Mouse (Mus musculus): ENCODE data around the gene Tusc2. TPM values are rescaled to one million over a fixed set of nuclear protein-coding genes. Genes with fewer than 3 reads are reported as not detected.

Gene Tusc2
- polyA plus RNA-seq, 1 experiment from 2014 or later, result 45.9 TPM

DNA sequence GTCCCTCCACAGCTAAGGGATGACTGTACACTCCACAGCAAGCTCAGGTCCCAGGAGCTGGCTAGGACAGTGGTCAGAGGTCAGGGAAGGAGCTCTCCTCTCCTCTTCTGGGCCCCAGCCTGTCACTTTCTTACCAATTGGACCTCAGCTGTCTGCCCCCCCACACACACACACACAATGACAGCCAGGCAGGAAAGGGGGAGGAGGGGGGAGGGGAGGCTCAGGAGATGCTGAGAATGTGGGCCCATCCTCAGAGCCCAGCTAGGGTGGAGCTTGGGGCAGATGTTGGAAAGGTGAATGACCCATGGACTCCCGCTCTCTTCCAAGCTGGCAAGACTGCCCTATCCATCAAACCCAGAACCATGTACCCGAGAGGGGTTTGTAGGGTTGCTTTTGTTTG lies 44.0 kb downstream of the Tusc2 start:
- 54% methylated on average over 2 of the region's 2 CpGs for WGBS
- Histone ChIP-seq H3K27ac (ENCODE audit: low read depth, low read length) (peak overlapping the region; percentile 80), H3K4me1 (ENCODE audit: control insufficient read depth, insufficient read depth, low read length) (peaks cover 61% of the 10 kb centered on the region), H3K4me2 (replicated peaks; ENCODE audit: low read depth, low read length) (peak overlapping the region; percentile 26; the same call in 1 of the 2 replicates), H3K9me3 (ENCODE audit: control insufficient read depth, low read length) (no peaks in the 10 kb centered on the region), H3K36me3 (ENCODE audit: control insufficient read depth, insufficient read depth, low read length) (no peaks in the 10 kb centered on the region), H3K4me3 (ENCODE audit: low read length) (peak overlapping the region; percentile 9; the same call in 1 of the 2 replicates), H3K9ac (ENCODE audit: low read depth, low read length) (peak overlapping the region; percentile 37; the same call in 1 of the 2 replicates), H3K27me3 (ENCODE audit: control insufficient read depth, insufficient read depth, low read length) (no peaks in the 10 kb centered on the region)
- ATAC-seq (ENCODE audit: low FRiP score, low TSS enrichment), result no peak

DNA sequence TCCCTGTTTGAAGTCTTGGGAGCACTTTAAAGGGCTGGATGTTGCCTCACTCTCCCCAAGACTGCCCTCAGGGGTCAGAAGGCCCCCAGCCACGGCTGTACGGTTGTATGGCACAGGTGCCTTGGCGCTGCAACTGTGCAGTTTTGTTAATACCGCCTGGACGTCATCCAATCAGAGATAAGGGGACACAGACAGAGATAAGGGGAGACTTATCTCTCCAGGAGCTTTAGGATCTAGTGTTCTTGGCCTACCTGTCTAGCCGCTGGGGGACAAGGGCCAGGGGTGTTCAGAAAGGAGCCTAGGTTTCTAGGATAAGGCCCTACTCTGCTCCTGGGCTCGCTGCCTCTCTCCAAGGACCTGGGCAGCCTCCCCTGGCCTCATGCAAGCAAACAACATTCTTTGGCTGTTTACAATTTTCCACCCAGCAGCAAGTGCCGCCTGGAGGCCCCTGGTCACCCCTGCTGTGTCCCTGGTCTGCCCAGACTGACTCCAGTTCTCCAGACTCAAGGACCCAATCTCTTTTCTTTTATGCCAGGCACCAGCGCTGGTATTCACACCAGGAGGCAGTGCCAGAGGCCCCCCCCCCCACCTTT lies 44.7 kb downstream of the Tusc2 start:
- H3K4me3 ChIP-seq (ENCODE audit: low read length), result no peak overlapping the region
- 62% methylated on average over 9 of the region's 9 CpGs for WGBS
- H3K27me3 ChIP-seq (ENCODE audit: control insufficient read depth, insufficient read depth, low read length), result no peaks in the 10 kb centered on the region
- H3K36me3 ChIP-seq (ENCODE audit: control insufficient read depth, insufficient read depth, low read length), result no peaks in the 10 kb centered on the region
- ATAC-seq (ENCODE audit: low FRiP score, low TSS enrichment), result no peak
- no peak overlapping the region; the same call in 1 of the 2 replicates for H3K4me2 ChIP-seq (replicated peaks; ENCODE audit: low read depth, low read length)
- 0 out of 2 replicates have a peak overlapping the region, but pooled peaks have one; percentile 24 for H3K27ac ChIP-seq (ENCODE audit: low read depth, low read length)
- no peaks in the 10 kb centered on the region for H3K9me3 ChIP-seq (ENCODE audit: control insufficient read depth, low read length)
- H3K4me1 ChIP-seq (ENCODE audit: control insufficient read depth, insufficient read depth, low read length), result peaks cover 66% of the 10 kb centered on the region
- H3K9ac ChIP-seq (ENCODE audit: low read depth, low read length), result 0 out of 2 replicates have a peak overlapping the region, but pooled peaks have one; percentile 18

DNA sequence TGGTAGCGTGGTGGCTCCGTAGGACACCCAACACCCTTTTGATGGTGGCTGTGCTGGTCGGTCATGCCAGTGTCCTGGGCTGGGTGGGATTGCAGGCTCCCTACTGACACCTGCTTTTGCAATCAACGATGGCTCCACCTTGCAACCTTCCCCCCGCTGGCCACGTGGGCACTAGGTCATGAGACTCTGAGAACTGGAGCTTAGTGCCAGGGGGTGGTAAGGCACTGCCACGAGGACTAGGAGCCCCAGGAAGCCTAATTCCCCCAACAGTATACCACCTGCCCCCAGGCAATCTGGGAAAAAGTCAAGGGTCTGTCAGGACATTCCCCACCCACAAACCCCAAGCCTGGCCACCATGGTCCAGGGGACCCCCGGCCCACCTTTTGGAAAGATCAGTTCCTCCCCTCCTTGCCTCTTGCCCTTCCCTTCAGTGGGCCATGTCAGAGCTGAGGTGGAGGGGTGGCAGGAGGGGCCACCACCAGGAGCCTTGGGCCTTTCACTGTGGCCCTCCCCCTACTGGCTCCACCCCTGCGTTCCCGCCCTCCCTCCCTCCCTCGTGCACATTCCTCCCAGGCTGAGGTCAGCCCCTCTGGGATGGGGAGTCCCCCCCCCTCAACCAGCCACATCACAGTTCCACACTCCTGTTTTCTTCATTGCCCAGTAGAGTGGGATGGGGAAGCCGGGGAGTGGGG lies 45.8 kb downstream of the Tusc2 start, which contains the start of gene Sema3b:
Gene Sema3b (minus strand): TSS at position 489 of the 692 bp plus-strand sequence.
- H3K27ac ChIP-seq (ENCODE audit: low read depth, low read length), result no peak within 1 kb of the TSS
- H3K4me1 ChIP-seq (ENCODE audit: control insufficient read depth, insufficient read depth, low read length), result peaks cover 61% of the 10 kb centered on the region
- H3K9ac ChIP-seq (ENCODE audit: low read depth, low read length), result peak within 1 kb of the TSS; percentile 18; the same call in 1 of the 2 replicates
- 40% methylated on average over 11 of the region's 12 CpGs for WGBS
- H3K4me3 ChIP-seq (ENCODE audit: low read length), result no peak within 1 kb of the TSS
- H3K4me2 ChIP-seq (replicated peaks; ENCODE audit: low read depth, low read length), result no peak within 1 kb of the TSS
- ATAC-seq (ENCODE audit: low FRiP score, low TSS enrichment), result no peak
- peaks cover 3% of the 10 kb centered on the region; the same call in 1 of the 2 replicates for H3K36me3 ChIP-seq (ENCODE audit: control insufficient read depth, insufficient read depth, low read length)
- H3K27me3 ChIP-seq (ENCODE audit: control insufficient read depth, insufficient read depth, low read length), result no peaks in the 10 kb centered on the region
- H3K9me3 ChIP-seq (ENCODE audit: control insufficient read depth, low read length), result no peaks in the 10 kb centered on the region

DNA sequence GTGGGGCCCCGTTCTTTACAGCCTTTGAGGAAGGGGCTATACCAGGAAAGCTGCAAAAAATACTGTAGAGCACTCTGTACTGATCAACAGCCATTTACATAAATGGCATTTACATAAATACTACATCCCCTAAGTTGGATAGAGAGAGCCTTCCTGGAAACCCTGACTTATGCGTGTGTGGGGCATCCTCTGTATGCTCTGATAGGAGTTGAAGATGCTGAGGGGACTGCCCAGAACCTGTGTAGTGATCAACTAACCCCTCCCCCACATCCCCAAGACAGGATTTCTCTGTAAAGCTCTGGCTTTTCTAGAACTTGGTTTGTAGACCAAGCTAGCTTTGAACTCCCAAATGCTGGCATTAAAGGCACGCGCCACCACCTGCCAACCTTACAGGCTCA lies 46.4 kb downstream of the Tusc2 start:
- Histone ChIP-seq H3K36me3 (ENCODE audit: control insufficient read depth, insufficient read depth, low read length) (peaks cover 8% of the 10 kb centered on the region), H3K27ac (ENCODE audit: low read depth, low read length) (no peak overlapping the region), H3K27me3 (ENCODE audit: control insufficient read depth, insufficient read depth, low read length) (no peaks in the 10 kb centered on the region), H3K4me3 (ENCODE audit: low read length) (no peak overlapping the region), H3K9ac (ENCODE audit: low read depth, low read length) (no peak overlapping the region; the same call in 1 of the 2 replicates), H3K4me1 (ENCODE audit: control insufficient read depth, insufficient read depth, low read length) (peaks cover 56% of the 10 kb centered on the region), H3K9me3 (ENCODE audit: control insufficient read depth, low read length) (no peaks in the 10 kb centered on the region), H3K4me2 (replicated peaks; ENCODE audit: low read depth, low read length) (no peak overlapping the region)
- no peak for ATAC-seq (ENCODE audit: low FRiP score, low TSS enrichment)
- WGBS, result 62% methylated on average over 4 of the region's 4 CpGs

DNA sequence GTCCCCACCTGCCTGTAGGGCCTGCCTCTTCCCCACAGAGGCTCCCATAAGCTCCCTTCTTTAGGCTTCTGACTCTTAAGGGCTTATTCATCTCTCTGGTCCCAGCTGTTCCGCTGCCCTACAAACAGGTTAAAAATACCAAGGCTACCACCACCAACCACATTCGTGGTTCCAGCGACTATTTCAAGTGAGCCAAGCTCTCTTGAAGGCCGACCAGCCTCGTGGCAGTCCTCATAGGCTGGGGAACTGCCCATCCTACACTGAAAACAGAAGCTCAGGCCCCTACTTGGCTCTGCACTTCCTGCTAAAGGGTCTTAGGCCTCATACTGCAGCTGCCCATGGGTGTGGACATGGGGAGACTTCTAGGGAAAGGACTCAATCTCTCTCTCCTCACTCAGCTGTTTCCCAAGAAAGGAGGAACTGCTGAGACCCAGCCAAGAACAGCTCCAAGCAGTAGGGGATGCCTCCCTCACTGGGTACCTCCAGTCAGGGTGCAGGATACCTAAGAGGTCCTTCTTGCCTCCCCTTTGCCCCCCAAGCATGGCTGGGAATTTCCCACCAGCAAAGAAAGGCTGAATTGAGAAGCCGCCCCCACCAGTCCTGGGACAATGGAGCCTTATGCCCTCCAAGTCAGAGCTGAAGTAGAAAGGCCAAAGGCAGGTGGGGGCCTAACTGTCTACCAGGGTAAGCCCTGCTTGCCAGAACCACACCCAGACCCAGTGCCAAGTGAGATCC lies 48.6 kb downstream of the Tusc2 start:
- WGBS, result 83% methylated on average over 6 of the region's 6 CpGs
- Histone ChIP-seq H3K4me3 (ENCODE audit: low read length) (no peak overlapping the region), H3K9ac (ENCODE audit: low read depth, low read length) (peak overlapping the region; percentile 69), H3K27me3 (ENCODE audit: control insufficient read depth, insufficient read depth, low read length) (no peaks in the 10 kb centered on the region), H3K27ac (ENCODE audit: low read depth, low read length) (peak overlapping the region; percentile 88), H3K4me2 (replicated peaks; ENCODE audit: low read depth, low read length) (no peak overlapping the region; the same call in 1 of the 2 replicates), H3K4me1 (ENCODE audit: control insufficient read depth, insufficient read depth, low read length) (peaks cover 35% of the 10 kb centered on the region), H3K36me3 (ENCODE audit: control insufficient read depth, insufficient read depth, low read length) (peaks cover 30% of the 10 kb centered on the region), H3K9me3 (ENCODE audit: control insufficient read depth, low read length) (no peaks in the 10 kb centered on the region)
- ATAC-seq (ENCODE audit: low FRiP score, low TSS enrichment), result no peak; the same call in 1 of the 2 replicates

DNA sequence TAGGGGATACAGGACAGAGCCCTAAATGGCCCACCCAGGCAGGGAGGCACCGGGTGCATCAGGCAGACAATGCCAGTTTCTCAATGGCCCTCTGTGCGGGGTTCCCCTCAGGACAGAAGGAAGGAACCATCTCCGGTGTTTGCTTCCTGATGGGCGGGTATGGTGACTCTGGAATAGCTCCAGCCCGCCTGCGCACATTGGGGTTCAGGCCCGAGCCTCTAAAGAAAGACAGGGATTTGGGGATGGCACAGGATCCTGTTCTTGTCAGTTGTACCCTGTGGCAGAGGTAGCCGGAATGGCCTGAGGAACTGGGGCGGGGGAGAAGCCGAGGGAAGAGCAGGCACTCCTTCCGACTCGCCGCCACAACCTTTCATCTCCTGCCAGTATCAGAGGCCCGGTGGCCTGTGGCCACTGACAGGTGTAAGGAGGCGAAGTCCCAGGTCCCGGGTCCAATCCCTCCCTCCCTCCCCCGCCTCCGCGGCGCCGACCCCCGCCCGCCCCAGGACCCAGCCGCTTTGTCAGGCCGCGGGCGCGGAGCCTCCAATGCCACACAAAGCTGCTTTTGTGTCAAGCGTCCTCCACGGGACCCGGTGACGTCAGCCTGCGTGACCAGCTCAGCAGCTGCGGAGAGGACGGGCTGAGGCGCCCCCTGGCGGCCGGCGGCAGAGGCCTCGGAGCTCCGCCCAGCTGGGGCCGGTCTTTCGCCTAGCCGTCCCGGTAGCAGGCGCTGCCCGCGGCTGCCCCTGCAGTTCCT lies 49.3 kb downstream of the Tusc2 start:
- peak; percentile 93 for ATAC-seq (ENCODE audit: low FRiP score, low TSS enrichment)
- peak overlapping the region; percentile 88 for H3K27ac ChIP-seq (ENCODE audit: low read depth, low read length)
- H3K27me3 ChIP-seq (ENCODE audit: control insufficient read depth, insufficient read depth, low read length), result no peaks in the 10 kb centered on the region
- peak overlapping the region; percentile 77 for H3K4me2 ChIP-seq (replicated peaks; ENCODE audit: low read depth, low read length)
- H3K36me3 ChIP-seq (ENCODE audit: control insufficient read depth, insufficient read depth, low read length), result peaks cover 35% of the 10 kb centered on the region
- peak overlapping the region; percentile 38 for H3K4me3 ChIP-seq (ENCODE audit: low read length)
- no peaks in the 10 kb centered on the region for H3K9me3 ChIP-seq (ENCODE audit: control insufficient read depth, low read length)
- 4% methylated on average over 42 of the region's 48 CpGs for WGBS
- peak overlapping the region; percentile 69 for H3K9ac ChIP-seq (ENCODE audit: low read depth, low read length)
- H3K4me1 ChIP-seq (ENCODE audit: control insufficient read depth, insufficient read depth, low read length), result peaks cover 28% of the 10 kb centered on the region

DNA sequence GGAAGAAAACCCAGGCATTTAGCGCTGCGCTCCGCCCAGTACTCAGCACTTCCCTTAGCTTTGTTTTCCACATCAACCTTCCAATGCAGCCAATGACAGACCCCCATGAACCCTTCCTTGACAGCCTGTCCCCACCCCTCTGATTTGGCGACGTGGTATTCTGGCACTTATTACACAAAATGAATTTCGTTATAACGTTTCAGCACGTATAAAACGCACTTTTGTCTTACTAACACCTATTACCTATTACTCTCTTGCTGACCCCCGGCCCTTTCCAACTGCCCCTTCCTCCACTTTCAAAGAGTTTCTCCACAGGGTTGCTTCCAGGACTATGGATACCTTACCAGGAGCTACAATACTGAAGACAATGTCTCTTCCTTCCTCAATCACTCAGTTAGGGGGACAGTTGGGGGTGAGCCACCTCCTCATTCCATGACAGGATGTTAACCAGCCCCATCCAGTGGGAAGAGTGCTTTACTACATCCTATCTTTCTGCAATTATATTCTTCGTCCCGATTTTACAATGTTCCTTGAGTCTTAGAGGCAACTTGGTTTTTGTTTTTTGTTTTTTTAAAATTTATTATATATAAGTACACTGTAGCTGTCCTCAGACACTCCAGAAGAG lies 50.0 kb downstream of the Tusc2 start:
- Histone ChIP-seq H3K27ac (ENCODE audit: low read depth, low read length) (peak overlapping the region; percentile 68), H3K4me3 (ENCODE audit: low read length) (peak overlapping the region; percentile 38), H3K9ac (ENCODE audit: low read depth, low read length) (peak overlapping the region; percentile 29; the same call in 1 of the 2 replicates), H3K4me2 (replicated peaks; ENCODE audit: low read depth, low read length) (peak overlapping the region; percentile 77), H3K27me3 (ENCODE audit: control insufficient read depth, insufficient read depth, low read length) (no peaks in the 10 kb centered on the region), H3K36me3 (ENCODE audit: control insufficient read depth, insufficient read depth, low read length) (peaks cover 40% of the 10 kb centered on the region), H3K9me3 (ENCODE audit: control insufficient read depth, low read length) (no peaks in the 10 kb centered on the region), H3K4me1 (ENCODE audit: control insufficient read depth, insufficient read depth, low read length) (peaks cover 21% of the 10 kb centered on the region)
- peak; percentile 9 for ATAC-seq (ENCODE audit: low FRiP score, low TSS enrichment)
- WGBS, result 8% methylated on average over 12 of the region's 12 CpGs

DNA sequence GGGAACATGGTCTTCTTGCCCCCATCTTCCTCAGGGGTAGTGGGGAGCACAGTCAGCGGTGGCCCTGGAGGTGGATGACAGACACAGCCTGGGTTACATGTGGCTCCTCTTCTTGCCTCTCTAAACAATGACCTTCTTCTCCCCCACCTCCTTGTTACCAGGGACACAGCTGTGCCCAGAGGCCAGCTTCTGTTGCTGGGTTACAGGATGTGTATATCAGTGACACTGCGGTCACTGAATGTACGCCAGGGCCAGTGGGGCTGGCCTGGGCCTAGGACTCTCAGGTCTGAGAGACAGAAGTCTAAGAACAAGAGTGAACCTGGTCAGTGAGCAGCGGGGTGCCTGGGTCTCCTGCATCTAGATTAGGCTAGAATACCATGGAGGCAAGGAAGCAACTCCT lies 52.0 kb downstream of the Tusc2 start:
- Histone ChIP-seq H3K4me3 (ENCODE audit: low read length) (no peak overlapping the region), H3K36me3 (ENCODE audit: control insufficient read depth, insufficient read depth, low read length) (peaks cover 60% of the 10 kb centered on the region), H3K27ac (ENCODE audit: low read depth, low read length) (no peak overlapping the region), H3K9ac (ENCODE audit: low read depth, low read length) (no peak overlapping the region), H3K27me3 (ENCODE audit: control insufficient read depth, insufficient read depth, low read length) (no peaks in the 10 kb centered on the region), H3K9me3 (ENCODE audit: control insufficient read depth, low read length) (no peaks in the 10 kb centered on the region), H3K4me1 (ENCODE audit: control insufficient read depth, insufficient read depth, low read length) (peaks cover 10% of the 10 kb centered on the region), H3K4me2 (replicated peaks; ENCODE audit: low read depth, low read length) (no peak overlapping the region)
- no peak for ATAC-seq (ENCODE audit: low FRiP score, low TSS enrichment)
- 81% methylated on average over 4 of the region's 4 CpGs for WGBS

Measured in kidney, embryonic 14.5 days (tissue).